Mouse (Mus musculus) left cerebral cortex, postnatal 14 days (tissue): ENCODE data around the gene Slc18a2. TPM values are rescaled to one million over a fixed set of nuclear protein-coding genes. Genes with fewer than 3 reads are reported as not detected.

Experiments used
- DNase-seq, 2 experiments: peaks; one replicate each; pipeline ENCODE4 v3.0.0; 2021 to 2022; ENCODE audit warnings: low spot score in 2 of 2, mixed read lengths in 1 of 2
- intact Hi-C: fragments of 180-260 bp; cut with DNase I; formaldehyde crosslinking; loops from one replicate; pipeline ENCODE4 v1.15.1; 2025
- long read RNA-seq, 2 experiments: library from polyadenylated mRNA; stranded (forward); transcript quantifications; one replicate each; pipeline ENCODE4 v2.0.0; 2021
- total RNA-seq, 2 experiments: library from RNA; stranded (reverse); gene quantifications; 2 replicates each; pipeline ENCODE4 v1.2.3; 2021

The Slc18a2 gene
- under 1 TPM; 0.42 to 0.70 TPM for total RNA-seq
- long read RNA-seq, experiment 1, partial matches to known transcripts, result 0 of 38 reads
- long read RNA-seq, experiment 1, other reads (novel, unspliced or antisense), result 38 of 38 reads
- long read RNA-seq, experiment 2, partial matches to known transcripts, result 0 of 13 reads
- long read RNA-seq, experiment 2, other reads (novel, unspliced or antisense), result 12 of 13 reads

DNA sequence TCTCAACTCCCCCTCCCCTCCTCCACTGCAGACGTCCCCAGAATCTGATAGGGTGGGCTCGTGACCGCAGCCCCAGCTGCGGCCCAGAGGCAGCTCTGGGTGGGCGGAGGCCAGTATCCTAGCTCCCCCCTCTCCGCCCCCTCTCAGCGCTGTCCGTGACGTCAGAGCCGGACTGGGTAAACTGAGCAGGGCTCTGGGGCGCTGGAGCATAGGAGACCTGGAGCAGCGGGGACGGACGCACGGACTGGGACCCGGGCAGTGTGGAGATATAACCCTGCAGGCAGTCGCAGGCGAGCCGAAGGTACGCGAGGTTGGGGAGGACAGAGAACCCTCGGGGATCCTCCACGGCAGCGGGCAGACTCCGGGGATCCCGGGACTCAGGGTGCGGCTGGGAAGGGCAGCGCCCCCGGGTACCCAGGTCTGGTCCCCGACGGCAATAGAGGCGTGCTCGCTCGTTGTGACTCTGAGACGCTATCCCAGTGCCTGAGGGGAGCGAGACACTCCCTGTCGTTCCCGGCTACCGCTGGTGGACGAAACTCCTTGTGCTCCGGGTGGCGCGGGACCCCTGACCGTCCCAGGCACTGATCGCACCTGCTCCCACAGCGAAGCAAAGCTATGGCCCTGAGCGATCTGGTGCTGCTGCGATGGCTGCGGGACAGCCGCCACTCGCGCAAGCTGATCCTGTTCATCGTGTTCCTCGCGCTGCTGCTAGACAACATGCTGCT lies at the start of gene Slc18a2:
Gene Slc18a2, plus strand, starts transcription at position 179 of the 725 bp plus-strand sequence.
- intact Hi-C loops, result no loop called here
- DNase-seq, result no peak

DNA sequence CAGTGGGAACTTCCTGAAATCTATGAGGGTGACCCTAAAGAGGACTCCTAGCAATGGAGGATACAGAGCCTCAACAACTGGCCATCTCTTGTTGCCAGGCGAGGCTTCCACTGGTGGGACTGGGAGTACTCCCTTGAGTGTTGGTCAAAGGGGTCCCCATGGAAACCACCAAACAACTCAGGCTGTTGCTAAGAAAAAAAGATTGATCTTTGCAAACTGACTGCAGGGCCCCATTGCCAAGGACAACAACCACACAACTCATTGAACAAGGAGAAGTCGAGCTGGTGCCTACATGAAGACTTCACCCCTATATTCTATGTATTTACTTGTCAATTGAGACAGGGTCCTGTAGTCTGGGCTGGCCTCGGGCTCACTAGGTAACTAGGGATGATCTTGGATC lies 43.8 kb upstream of the Slc18a2 start:
- intact Hi-C loops, result no loop called here
- no peak for DNase-seq

DNA sequence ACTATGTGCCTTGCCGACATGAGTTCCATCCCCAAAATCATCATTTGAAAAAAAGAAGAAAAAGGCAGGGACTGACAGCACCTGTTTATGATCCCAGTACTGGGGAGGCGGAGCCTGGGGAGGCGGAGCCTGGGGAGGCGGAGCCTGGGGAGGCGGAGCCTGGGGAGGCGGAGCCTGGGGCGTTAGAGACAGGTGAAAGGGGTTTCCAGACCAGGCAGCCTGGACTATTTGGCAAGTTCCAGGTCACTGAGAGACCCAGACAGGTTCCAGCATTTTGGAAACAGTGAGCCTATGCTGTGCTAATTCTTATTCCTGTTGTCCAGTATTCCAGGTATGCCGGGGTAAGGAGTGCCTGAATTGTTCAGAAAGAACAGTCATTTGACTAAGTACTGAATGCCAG lies 41.7 kb upstream of the Slc18a2 start, which contains the start of gene Kcnk18:
Gene Kcnk18, plus strand, starts transcription at position 224 of the 400 bp plus-strand sequence.
- no peak for DNase-seq
- intact Hi-C loops, result no loop called here

DNA sequence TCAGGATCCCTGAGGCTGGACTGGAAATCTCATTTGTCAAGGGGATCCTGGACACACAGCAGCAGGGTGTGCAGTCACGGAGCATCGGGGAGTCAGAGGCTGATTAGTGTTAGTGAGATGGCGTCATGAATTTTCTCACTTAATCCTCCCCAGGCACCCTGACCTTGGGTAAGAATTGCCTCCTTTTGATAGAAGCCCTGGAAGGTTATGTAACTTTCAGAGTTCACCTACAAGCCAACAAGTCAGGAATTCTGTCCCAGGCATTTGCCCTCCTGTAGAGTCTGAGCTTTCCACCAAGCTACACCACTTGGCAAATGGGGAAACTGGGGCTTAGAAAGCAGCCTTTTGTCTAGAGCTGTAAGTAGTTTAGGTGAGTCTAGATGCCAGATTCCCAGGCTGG lies 39.6 kb upstream of the Slc18a2 start:
- DNase-seq, result no peak
- intact Hi-C loops, result no loop called here

DNA sequence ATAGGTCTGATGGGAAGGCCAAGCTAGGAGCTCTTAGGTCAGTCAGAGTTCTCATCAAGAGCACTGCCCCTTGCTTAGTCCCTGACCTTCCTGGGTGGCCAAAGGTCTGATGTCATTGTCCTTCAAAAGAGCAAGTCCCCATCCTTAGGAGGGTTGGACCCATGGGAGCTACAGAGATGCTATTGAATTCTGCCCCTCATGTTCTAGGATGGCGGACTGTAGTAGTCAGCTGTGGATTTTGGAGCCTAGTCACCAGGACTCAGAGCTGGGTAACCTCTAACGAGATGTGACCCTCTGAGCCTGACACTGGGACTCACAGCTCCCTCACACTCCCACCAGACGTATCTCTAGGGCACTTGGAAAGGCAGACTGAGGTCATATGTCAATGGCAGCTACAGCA lies 32.3 kb upstream of the Slc18a2 start:
- DNase-seq, result no peak
- intact Hi-C loops, result no loop called here

DNA sequence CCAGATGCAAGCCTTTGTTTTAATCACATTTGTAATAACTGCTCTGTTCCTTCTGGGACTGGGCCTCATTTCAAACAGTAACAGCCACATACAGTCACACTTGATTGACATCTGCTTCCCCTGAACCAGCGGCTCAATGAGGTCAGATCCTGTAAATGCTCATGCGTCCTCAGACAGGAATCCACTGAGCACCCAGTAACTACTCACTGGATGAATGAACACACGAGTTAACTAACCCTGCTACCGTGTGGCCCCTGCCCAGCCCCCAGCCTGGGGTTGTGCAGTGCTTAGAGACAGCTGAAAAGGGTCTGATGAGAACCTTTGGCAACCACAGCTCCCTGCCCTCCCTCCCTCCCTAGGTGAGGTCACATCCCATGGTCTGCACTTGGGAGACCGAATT lies 27.9 kb upstream of the Slc18a2 start:
- intact Hi-C loops, result no loop called here
- DNase-seq, result no peak

DNA sequence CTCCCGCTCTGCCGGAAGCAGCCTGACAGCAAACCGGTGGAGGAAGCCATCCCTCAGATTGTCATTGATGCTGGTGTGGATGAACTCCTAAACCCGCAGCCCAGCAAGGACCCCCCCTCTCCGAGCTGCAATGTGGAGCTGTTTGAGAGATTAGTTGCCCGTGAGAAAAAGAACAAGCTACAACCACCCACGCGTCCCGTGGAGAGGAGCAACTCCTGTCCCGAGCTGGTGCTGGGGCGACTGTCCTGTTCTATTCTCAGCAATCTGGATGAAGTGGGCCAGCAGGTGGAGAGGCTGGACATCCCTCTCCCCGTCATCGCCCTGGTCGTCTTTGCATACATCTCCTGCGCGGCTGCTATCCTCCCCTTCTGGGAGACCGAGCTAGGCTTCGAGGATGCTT lies 25.7 kb upstream of the Slc18a2 start:
- DNase-seq, result no peak
- intact Hi-C loops, result no loop called here

DNA sequence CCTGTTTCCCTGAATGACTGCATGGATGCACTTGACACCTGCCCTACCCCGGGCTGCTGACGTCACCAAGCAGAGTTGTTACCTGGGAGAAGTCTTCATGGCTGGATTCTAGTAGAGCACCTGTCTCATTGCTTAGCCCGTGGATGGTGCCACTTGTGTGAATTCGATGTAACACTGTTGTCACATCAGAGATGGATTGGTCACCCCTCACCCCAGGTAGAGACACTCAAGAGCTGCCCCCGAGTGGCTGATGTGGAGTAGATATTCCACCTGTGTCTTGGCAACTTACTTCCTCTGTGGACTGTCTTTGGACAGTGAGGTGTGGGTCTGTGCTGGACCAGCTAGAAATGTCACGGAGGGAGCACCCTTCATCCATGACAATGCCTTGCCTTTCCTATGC lies 24.6 kb upstream of the Slc18a2 start:
- intact Hi-C loops, result no loop called here

DNA sequence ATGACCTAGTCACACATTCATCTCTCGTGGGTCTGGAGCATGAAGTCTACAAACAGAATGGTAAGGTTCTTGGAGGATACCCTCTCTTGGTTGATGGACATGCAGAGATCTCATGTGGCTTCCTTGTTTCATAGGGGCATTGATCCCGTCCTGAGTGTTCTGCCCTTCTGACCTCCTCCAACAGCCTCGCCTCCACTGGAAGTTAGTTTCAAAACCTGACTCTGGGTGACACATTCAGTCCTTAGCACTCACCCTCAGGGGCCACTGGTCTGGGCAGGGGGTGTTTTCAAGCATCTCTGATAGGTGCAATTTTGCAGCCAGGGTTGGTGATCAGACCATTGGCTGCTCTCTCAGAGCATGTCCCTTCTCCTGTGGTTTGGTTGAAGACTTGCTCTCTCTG lies 22.1 kb upstream of the Slc18a2 start:
- DNase-seq, result no peak
- intact Hi-C loops, result loop anchor here (2.0 kb wide), 1 partner anchor 78 kb away; no protein-coding TSS in a partner anchor

More for the DNA sequence above, 24.6 kb upstream of the Slc18a2 start:
- no peak for DNase-seq

DNA sequence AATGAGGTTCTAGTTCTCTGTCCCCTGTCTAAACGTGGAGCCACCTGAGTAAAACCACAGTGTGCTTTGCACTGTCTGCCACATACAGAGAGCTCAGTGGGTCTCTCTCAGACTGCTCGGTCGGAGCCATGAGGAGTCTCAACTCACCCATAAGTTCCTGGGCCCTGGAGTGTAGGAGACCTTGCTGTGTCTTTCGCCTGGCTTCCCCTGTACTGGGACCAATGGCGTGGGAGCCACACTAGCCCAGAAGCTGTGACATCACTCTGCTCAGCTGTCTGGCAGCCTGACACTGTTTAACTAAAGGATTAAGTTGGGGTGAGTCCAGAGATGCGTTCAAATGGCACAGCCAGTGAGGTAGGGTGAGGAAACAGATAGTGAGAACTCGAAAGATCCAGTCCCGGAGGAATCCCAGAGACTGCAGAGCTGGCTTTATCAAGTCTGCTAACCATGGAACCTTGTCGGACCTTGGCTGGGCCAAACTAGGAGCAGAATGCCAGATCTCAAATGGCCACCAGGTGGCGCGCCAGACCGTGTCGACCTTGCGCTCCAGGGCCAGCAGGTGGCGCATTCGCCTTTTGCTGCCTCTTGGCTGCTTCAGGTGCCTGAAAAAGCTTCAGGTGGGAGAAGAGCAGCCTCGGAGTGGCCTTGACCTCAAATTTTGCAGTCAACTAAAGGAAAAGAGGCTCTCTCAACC lies 21.4 kb upstream of the Slc18a2 start:
- peak; percentile 75 to 89 for DNase-seq
- intact Hi-C loops, result loop anchor here (2.0 kb wide), 1 partner anchor 78 kb away; no protein-coding TSS in a partner anchor

DNA sequence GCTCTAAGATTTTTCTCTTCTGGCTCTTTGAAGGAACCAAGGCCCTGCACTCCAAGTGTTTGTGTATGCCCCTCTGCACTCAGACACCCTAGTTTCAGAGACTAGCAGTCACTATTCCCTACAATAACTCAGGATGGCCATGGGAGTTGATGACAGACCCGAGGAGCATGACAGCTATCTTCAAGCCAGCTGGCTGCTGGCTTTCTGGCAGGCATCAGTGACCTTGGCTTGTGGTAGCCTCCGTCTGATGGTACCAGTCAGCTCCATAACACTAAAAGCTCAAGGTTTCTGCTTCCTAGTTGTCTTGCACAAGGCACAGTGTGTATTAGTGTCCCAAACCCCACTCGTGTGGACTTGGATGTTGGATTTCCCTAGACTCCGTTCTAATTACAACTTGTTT lies 18.7 kb upstream of the Slc18a2 start:
- no peak for DNase-seq
- intact Hi-C loops, result no loop called here

DNA sequence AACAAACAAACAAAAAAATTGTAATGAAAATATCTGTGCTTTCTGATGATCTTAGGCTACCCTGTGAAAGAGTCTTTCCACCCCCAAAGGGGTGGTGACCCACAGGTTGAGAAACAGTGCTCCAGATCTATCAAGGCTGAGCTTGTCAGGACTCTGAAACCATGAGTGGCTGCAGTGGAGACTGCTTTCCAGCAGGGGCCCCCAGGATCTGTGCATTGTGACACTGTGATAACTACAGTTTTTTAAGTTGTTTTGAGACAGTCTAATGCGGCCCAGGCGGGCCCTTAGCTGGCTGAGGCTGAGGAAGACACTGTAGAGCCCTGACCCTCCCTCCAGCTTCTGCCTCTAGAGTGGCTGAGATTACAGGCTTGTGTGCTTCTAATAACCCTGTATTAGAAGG lies 17.6 kb upstream of the Slc18a2 start:
- DNase-seq, result no peak

DNA sequence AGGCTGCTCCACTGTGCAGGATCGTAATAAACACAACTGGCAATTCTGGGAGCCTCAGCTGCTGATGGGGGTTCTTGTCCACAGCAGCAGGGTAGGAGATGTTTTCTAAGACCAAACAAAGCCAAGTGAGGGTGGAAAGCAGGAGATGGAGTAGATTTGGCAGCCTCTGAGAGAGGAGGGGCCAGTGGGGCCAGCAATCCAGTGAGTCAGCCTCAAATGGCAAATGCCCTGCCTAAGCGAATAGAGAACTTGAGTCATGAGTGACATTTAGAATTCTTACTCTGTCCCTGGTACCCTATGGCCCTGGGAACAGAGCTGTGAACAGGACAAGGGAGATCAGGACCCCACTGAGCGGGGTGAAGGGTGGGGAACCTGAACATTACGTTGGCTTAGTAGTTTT lies 12.6 kb upstream of the Slc18a2 start:
- DNase-seq, result no peak
- intact Hi-C loops, result no loop called here

More for the DNA sequence above, 17.6 kb upstream of the Slc18a2 start:
- intact Hi-C loops, result no loop called here

DNA sequence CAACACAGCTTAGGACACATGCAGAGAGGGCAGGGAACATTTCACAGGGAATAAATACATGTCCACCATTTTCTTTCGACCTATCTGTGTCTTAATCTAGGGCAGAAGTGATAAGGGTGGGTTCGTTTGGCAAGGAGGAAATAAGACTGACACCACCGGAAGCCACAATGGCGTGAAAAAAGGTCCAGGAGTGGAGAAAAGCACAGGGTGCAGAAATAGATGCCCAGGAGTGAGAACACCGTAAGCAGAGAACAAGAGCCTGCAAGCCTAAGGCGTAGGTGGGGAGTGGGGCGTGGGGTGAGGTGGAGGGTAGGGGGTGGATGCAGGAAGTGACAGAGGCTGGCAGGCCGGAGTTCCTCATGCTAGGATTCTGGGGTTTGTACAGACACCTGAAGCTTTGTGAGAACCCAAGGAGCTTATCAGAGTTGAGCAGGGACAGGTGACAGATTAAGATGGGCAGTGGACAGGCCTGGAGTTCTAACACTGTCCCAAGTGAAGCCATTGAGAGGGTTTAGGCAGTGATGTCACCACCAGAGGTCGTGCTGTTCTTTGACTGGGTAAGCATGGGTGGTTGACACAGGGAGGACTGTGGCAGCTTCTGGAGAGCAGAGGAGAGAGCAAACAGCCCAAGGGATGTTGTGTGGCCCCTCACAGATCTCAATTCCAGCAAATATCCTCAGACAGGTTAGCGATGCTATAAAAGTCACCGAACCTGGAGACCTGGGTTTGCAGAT lies 12.0 kb upstream of the Slc18a2 start:
- no peak for DNase-seq
- intact Hi-C loops, result no loop called here

DNA sequence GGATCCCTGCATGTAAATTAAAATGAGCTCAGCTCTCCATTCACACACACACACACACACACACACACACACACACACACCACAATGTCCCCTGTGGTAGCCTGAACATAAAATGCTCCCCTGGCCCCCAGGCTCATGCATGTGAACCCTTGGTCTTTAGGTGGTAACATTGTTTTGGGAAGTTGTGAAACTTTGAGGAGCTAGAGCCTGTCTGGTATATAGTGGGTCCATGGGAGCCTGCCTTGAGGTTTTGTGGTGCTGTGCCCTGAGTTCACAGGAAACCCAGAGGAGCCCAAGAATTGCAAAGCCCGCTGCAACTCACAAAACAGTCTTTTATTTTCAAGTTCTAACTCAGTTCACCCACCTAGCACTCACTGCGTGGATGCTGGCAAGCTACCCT lies 8.0 kb upstream of the Slc18a2 start:
- intact Hi-C loops, result no loop called here
- no peak for DNase-seq

DNA sequence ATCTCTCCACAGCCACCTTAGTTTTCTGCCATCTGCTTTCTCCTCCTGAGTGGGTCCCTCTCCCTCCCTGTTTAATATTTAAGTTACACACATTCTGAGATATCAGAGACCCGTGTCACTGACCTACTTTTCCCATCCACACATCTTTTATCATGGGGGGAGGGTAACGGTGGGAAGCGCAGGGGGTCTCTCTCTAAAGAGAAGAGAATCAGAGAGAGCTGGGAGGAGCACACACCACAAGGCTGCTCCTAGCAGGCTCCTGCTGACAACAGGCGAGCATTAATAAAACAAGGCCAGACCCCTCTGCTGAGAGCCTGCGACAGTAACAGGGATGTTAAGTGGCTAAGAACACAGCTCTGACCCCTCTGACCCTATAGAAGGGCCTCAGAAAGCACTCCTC lies 1.1 kb upstream of the Slc18a2 start:
- intact Hi-C loops, result no loop called here

DNA sequence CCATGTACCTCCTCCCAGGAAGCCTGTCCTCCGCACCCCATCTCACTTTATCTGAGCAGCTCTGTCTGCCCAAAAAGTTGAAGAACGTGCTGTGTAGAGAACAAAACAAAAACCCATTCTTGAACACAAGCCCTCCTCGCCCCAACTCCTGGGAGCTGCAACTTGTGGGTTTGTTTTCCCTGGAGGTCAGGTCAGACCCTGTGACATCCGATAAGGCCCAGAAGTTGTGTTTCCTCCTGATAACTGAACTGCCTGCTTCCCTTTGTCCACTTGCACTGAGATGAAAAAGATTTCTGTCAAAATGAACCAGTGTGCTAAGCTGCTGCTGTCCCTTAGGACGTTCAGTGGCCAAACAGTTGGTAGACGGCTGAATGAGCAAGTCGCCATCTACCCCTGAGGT lies 908 bp downstream of the Slc18a2 start:
- intact Hi-C loops, result no loop called here

More for the DNA sequence above, 1.1 kb upstream of the Slc18a2 start:
- DNase-seq, result no peak

DNA sequence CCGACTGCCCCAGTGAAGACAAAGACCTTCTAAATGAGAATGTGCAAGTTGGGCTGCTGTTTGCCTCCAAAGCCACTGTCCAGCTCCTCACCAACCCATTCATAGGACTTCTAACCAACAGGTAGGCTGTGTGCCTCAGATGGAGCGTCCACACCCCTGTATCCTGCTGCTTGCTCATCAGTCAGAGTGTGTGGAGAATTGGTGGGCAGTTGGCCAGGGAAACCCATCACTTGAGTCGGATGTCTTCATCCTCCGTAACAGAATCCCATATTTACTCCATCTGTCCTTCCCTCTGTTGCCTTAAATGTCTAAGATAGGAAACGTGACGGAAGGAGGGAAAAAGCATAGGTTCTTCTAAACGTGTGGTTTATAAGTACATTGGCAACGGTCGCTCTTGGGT lies 2.5 kb downstream of the Slc18a2 start:
- peak; percentile 22 to 37 for DNase-seq
- intact Hi-C loops, result no loop called here

More for the DNA sequence above, 908 bp downstream of the Slc18a2 start:
- DNase-seq, result no peak

DNA sequence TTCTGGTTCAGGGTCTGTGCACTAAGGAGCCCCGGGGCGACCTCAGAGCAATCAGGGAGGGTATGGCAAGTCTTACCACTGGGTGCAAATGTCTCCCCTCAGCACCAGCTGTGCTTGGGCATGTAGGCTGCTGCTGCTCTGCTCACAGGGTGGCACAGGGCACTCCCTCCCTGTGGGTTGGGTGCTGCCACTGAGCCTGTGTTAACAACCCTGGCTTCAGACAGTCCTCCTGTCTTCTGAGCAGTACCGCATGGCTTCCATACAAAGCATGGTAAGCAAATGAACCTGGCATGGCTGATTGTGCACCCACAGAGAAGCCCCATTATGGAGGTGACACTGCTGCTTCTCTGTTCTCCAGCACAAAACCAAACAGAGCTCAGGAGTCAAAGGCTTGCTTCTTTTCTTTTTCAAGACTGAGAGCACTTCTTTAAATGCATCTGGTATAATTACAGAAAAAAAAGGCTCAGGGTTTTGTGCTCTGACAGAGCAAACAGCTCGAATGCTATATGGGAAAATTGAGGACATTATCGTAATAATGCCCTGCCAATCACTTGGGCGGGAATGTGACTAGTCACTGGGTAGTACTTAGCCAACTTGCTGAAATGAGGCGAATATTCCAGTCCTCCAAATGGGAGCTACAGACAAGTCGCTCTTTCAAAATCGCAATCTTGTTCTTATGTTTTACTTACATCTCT lies 4.3 kb downstream of the Slc18a2 start:
- no peak for DNase-seq
- intact Hi-C loops, result no loop called here
